Mouse (Mus musculus) testis, adult 2 months (tissue): ENCODE measurements around the gene Alkal2.

ENCODE experiments used
- CTCF ChIP-seq: fragments of 200-500 bp; IDR thresholded peaks from 2 replicates; pipeline ENCODE4 v1.5.1; 2012; ENCODE audit warnings: low read depth, mild to moderate bottlenecking, inconsistent platforms, low read length, moderate library complexity; ENCODE audit not compliant: control insufficient read depth, insufficient read depth, insufficient replicate concordance
- POLR2A ChIP-seq: fragments of 200-500 bp; IDR thresholded peaks from 2 replicates; pipeline ENCODE4 v1.6.1; 2012; ENCODE audit warnings: low read depth, mild to moderate bottlenecking, inconsistent platforms, low read length, moderate library complexity; ENCODE audit not compliant: control insufficient read depth

DNA sequence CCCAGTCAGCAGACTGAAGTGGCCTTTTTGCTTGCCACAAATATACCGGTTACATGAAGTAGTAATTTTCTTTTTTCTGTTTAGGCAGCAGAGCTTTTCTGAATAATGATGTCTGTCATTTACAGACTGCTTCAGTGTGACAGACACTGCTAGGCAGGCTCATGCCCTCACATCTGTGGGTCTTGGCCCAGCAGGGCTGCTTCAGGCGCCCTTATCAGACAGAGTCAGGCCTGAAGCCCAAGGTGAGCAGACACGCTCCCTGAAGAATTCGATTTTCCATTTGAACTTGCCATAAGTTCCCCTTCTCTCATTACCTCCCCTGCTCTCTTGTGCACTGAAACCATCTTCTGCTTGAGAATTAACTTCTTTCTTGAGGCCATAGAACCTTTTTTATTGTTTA lies 3.9 kb downstream of the Alkal2 start:
- no peak for TF ChIP-seq CTCF
- no peak for TF ChIP-seq POLR2A
